Mouse (Mus musculus): ENCODE results near the gene Mapk1ip1l. TPM values are rescaled to one million over a fixed set of nuclear protein-coding genes. Genes with fewer than 3 reads are reported as not detected.
"Not testable (repeated sequence)": the region's sequence is repeated elsewhere in the genome, so short reads cannot be mapped to it uniquely, and the experiment has no call there.

Mapk1ip1l gene
- total and polyA plus RNA-seq, 2 experiments = 22.2 to 35.4 TPM

GRCm38 (mm10) chr14:47319362-47319761, 21.3 kb downstream of the Mapk1ip1l start:
- H3K27me3 ChIP-seq (ENCODE audit: control insufficient read depth, insufficient read depth, low read length) = no peaks in the 10 kb centered on the region
- no peak overlapping the region for H3K9ac ChIP-seq (ENCODE audit: low read depth, low read length)
- TF ChIP-seq POLR2A (IDR thresholded peaks at IDR 0.05; ENCODE audit: extremely low read depth, insufficient read depth, low read length) (no peak), CTCF (IDR thresholded peaks at IDR 0.05; ENCODE audit: low read depth, low read length) (no peak)
- H3K27ac ChIP-seq (replicated peaks; ENCODE audit: insufficient read depth, low read depth, low read length) = no peak overlapping the region
- no peaks in the 10 kb centered on the region for H3K4me1 ChIP-seq (ENCODE audit: control insufficient read depth, insufficient read depth, low read length)
- H3K79me2 ChIP-seq (ENCODE audit: control insufficient read depth, insufficient read depth, low read length) = no peaks in the 10 kb centered on the region; the same call in 1 of the 2 replicates
- no peak for DNase-seq (ENCODE audit: extremely low read depth, low read depth, low spot score)
- peaks cover 37% of the 10 kb centered on the region for H3K36me3 ChIP-seq (ENCODE audit: control insufficient read depth, insufficient read depth, low read length)
- no peak overlapping the region for H3K4me3 ChIP-seq (ENCODE audit: insufficient read depth, low read depth, low read length)
- WGBS = 78% methylated on average over 5 of the region's 5 CpGs

GRCm38 (mm10) chr14:47321581-47321980, 23.5 kb downstream of the Mapk1ip1l start:
- H3K27me3 ChIP-seq (ENCODE audit: control insufficient read depth, insufficient read depth, low read length); H3K4me3 ChIP-seq (ENCODE audit: insufficient read depth, low read depth, low read length); H3K79me2 ChIP-seq (ENCODE audit: control insufficient read depth, insufficient read depth, low read length); H3K9ac ChIP-seq (ENCODE audit: low read depth, low read length); DNase-seq (ENCODE audit: extremely low read depth, low read depth, low spot score); H3K4me1 ChIP-seq (ENCODE audit: control insufficient read depth, insufficient read depth, low read length); H3K27ac ChIP-seq (replicated peaks; ENCODE audit: insufficient read depth, low read depth, low read length): not testable (repeated sequence)
- peaks cover 27% of the 10 kb centered on the region for H3K36me3 ChIP-seq (ENCODE audit: control insufficient read depth, insufficient read depth, low read length)
- WGBS = 99% methylated on average over 7 of the region's 8 CpGs

GRCm38 (mm10) chr14:47325965-47326761, 28.1 kb downstream of the Mapk1ip1l start:
- TF ChIP-seq CTCF (IDR thresholded peaks at IDR 0.05; ENCODE audit: low read depth, low read length) (no peak), POLR2A (IDR thresholded peaks at IDR 0.05; ENCODE audit: extremely low read depth, insufficient read depth, low read length) (no peak)
- no peak overlapping the region for H3K4me3 ChIP-seq (ENCODE audit: insufficient read depth, low read depth, low read length)
- WGBS = 86% methylated on average over 9 of the region's 9 CpGs

DNA sequence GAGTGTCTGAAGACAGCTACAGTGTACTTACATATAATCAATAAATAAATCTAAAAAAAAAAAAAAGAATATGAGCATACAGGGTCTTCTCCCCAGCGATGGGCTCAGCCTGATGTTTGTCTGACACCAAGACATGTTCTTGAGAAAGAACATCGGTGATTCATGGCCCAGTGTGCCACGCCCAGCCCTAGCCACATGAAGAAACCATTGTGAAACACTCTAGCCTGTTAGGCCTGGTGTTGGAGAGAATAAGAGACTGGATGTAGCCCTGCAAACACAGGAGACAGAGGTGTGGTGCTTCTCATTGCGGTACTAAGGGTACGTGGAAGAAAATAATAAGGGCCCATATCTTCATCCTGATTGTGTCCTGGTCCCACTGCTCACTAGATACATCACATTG, 29.3 kb downstream of the Mapk1ip1l start:
- Histone ChIP-seq H3K4me3 (ENCODE audit: insufficient read depth, low read depth, low read length) (no peak overlapping the region), H3K27ac (replicated peaks; ENCODE audit: insufficient read depth, low read depth, low read length) (no peak overlapping the region), H3K27me3 (ENCODE audit: control insufficient read depth, insufficient read depth, low read length) (no peaks in the 10 kb centered on the region), H3K4me1 (ENCODE audit: control insufficient read depth, insufficient read depth, low read length) (no peaks in the 10 kb centered on the region), H3K36me3 (ENCODE audit: control insufficient read depth, insufficient read depth, low read length) (peaks cover 3% of the 10 kb centered on the region; the same call in 1 of the 2 replicates), H3K9ac (ENCODE audit: low read depth, low read length) (no peak overlapping the region), H3K79me2 (ENCODE audit: control insufficient read depth, insufficient read depth, low read length) (no peaks in the 10 kb centered on the region)
- no peak for DNase-seq (ENCODE audit: extremely low read depth, low read depth, low spot score)
- 92% methylated on average over 5 of the region's 5 CpGs for WGBS
- TF ChIP-seq POLR2A (IDR thresholded peaks at IDR 0.05; ENCODE audit: extremely low read depth, insufficient read depth, low read length) (no peak), CTCF (IDR thresholded peaks at IDR 0.05; ENCODE audit: low read depth, low read length) (no peak)

More at GRCm38 (mm10) chr14:47325965-47326761, 28.1 kb downstream of the Mapk1ip1l start:
- Histone ChIP-seq H3K36me3 (ENCODE audit: control insufficient read depth, insufficient read depth, low read length) (peaks cover 3% of the 10 kb centered on the region; the same call in 1 of the 2 replicates), H3K27ac (replicated peaks; ENCODE audit: insufficient read depth, low read depth, low read length) (no peak overlapping the region), H3K4me1 (ENCODE audit: control insufficient read depth, insufficient read depth, low read length) (no peaks in the 10 kb centered on the region), H3K9ac (ENCODE audit: low read depth, low read length) (no peak overlapping the region), H3K79me2 (ENCODE audit: control insufficient read depth, insufficient read depth, low read length) (no peaks in the 10 kb centered on the region), H3K27me3 (ENCODE audit: control insufficient read depth, insufficient read depth, low read length) (no peaks in the 10 kb centered on the region)
- no peak for DNase-seq (ENCODE audit: extremely low read depth, low read depth, low spot score)

GRCm38 (mm10) chr14:47331920-47332319, 33.9 kb downstream of the Mapk1ip1l start:
- DNase-seq (ENCODE audit: extremely low read depth, low read depth, low spot score) = no peak
- Histone ChIP-seq H3K4me3 (ENCODE audit: insufficient read depth, low read depth, low read length) (no peak overlapping the region), H3K27me3 (ENCODE audit: control insufficient read depth, insufficient read depth, low read length) (no peaks in the 10 kb centered on the region), H3K4me1 (ENCODE audit: control insufficient read depth, insufficient read depth, low read length) (no peaks in the 10 kb centered on the region), H3K79me2 (ENCODE audit: control insufficient read depth, insufficient read depth, low read length) (no peaks in the 10 kb centered on the region), H3K9ac (ENCODE audit: low read depth, low read length) (no peak overlapping the region), H3K27ac (replicated peaks; ENCODE audit: insufficient read depth, low read depth, low read length) (no peak overlapping the region), H3K36me3 (ENCODE audit: control insufficient read depth, insufficient read depth, low read length) (no peaks in the 10 kb centered on the region)
- TF ChIP-seq CTCF (IDR thresholded peaks at IDR 0.05; ENCODE audit: low read depth, low read length) (no peak), POLR2A (IDR thresholded peaks at IDR 0.05; ENCODE audit: extremely low read depth, insufficient read depth, low read length) (no peak)
- WGBS = 77% methylated on average over 5 of the region's 5 CpGs

GRCm38 (mm10) chr14:47334819-47335218, 36.8 kb downstream of the Mapk1ip1l start:
- Histone ChIP-seq H3K9ac (ENCODE audit: low read depth, low read length) (no peak overlapping the region), H3K4me1 (ENCODE audit: control insufficient read depth, insufficient read depth, low read length) (no peaks in the 10 kb centered on the region), H3K79me2 (ENCODE audit: control insufficient read depth, insufficient read depth, low read length) (no peaks in the 10 kb centered on the region), H3K27me3 (ENCODE audit: control insufficient read depth, insufficient read depth, low read length) (no peaks in the 10 kb centered on the region), H3K27ac (replicated peaks; ENCODE audit: insufficient read depth, low read depth, low read length) (no peak overlapping the region), H3K4me3 (ENCODE audit: insufficient read depth, low read depth, low read length) (no peak overlapping the region), H3K36me3 (ENCODE audit: control insufficient read depth, insufficient read depth, low read length) (no peaks in the 10 kb centered on the region)
- DNase-seq (ENCODE audit: extremely low read depth, low read depth, low spot score) = peak; percentile 45
- 77% methylated on average over 4 of the region's 4 CpGs for WGBS
- TF ChIP-seq POLR2A (IDR thresholded peaks at IDR 0.05; ENCODE audit: extremely low read depth, insufficient read depth, low read length) (no peak), CTCF (IDR thresholded peaks at IDR 0.05; ENCODE audit: low read depth, low read length) (peak; percentile 76)
